Mouse (Mus musculus): Measurements from ENCODE around the gene Ubr3.

The Ubr3 gene

GRCm38 (mm10) chr2:70034895-70035294, 137.8 kb downstream of the Ubr3 start:
- DNase-seq (ENCODE audit: low spot score), result no peak

GRCm38 (mm10) chr2:70035358-70035757, 138.3 kb downstream of the Ubr3 start:
- no peak for DNase-seq (ENCODE audit: low spot score)

- peak; percentile 26 for DNase-seq (ENCODE audit: low spot score)
These were observed 140.2 kb downstream of the Ubr3 start for GRCm38 (mm10) chr2:70037221-70037620.

- no peak for DNase-seq (ENCODE audit: low spot score)
These were observed 141.7 kb downstream of the Ubr3 start, which contains the start of gene Myo3b for GRCm38 (mm10) chr2:70038752-70039151. TSS of gene Myo3b (plus strand) at chr2:70039126.

- DNase-seq (ENCODE audit: low spot score), result no peak
These were observed 147.4 kb downstream of the Ubr3 start for GRCm38 (mm10) chr2:70044466-70044865.

- DNase-seq (ENCODE audit: low spot score), result no peak
These were observed 150.8 kb downstream of the Ubr3 start for GRCm38 (mm10) chr2:70047868-70048267.

- DNase-seq (ENCODE audit: low spot score), result no peak
These were observed 156.8 kb downstream of the Ubr3 start for GRCm38 (mm10) chr2:70053803-70054202.

GRCm38 (mm10) chr2:70058201-70058600, 161.2 kb downstream of the Ubr3 start:
- no peak for DNase-seq (ENCODE audit: low spot score)

GRCm38 (mm10) chr2:70060359-70061345, 163.6 kb downstream of the Ubr3 start:
- no peak for DNase-seq (ENCODE audit: low spot score)

GRCm38 (mm10) chr2:70065116-70065515, 168.1 kb downstream of the Ubr3 start:
- DNase-seq (ENCODE audit: low spot score), result no peak

GRCm38 (mm10) chr2:70065729-70066300, 168.8 kb downstream of the Ubr3 start:
- DNase-seq (ENCODE audit: low spot score), result no peak

GRCm38 (mm10) chr2:70066338-70067022, 169.4 kb downstream of the Ubr3 start:
- DNase-seq (ENCODE audit: low spot score), result no peak

- DNase-seq (ENCODE audit: low spot score), result no peak
These were observed 172.8 kb downstream of the Ubr3 start for GRCm38 (mm10) chr2:70069861-70070260.

All from adipocyte (in vitro differentiated cells).